Mouse (Mus musculus) heart, postnatal 14 days (tissue): Measurements from ENCODE around the gene Mast1. TPM values are rescaled to one million over a fixed set of nuclear protein-coding genes. Genes with fewer than 3 reads are reported as not detected.
A peak's percentile ranks its signal among the peaks of the same experiment; 100 is the strongest.

Experiments used
- DNase-seq, 2 experiments: peaks; one replicate each; pipeline ENCODE4 v3.0.0; 2021 to 2022
- intact Hi-C: fragments of 180-260 bp; cut with DNase I; formaldehyde crosslinking; loops from one replicate; pipeline ENCODE4 v1.15.1; 2025
- total RNA-seq, 2 experiments: library from RNA; stranded (reverse); gene quantifications; 2 replicates each; pipeline ENCODE4 v1.2.3; 2021

Mast1 gene
- total RNA-seq, 2 experiments from 2014 or later: not detected

GRCm38 (mm10) chr8:84973803-84974542 is 36.8 kb upstream of the Mast1 start:
- intact Hi-C loops: no loop called here
- DNase-seq: peak; percentile 61 to 72

GRCm38 (mm10) chr8:84973079-84973478 is 35.9 kb upstream of the Mast1 start:
- DNase-seq: no peak
- intact Hi-C loops: no loop called here

- intact Hi-C loops: no loop called here
These were observed 33.8 kb upstream of the Mast1 start for GRCm38 (mm10) chr8:84970913-84971312.

DNA sequence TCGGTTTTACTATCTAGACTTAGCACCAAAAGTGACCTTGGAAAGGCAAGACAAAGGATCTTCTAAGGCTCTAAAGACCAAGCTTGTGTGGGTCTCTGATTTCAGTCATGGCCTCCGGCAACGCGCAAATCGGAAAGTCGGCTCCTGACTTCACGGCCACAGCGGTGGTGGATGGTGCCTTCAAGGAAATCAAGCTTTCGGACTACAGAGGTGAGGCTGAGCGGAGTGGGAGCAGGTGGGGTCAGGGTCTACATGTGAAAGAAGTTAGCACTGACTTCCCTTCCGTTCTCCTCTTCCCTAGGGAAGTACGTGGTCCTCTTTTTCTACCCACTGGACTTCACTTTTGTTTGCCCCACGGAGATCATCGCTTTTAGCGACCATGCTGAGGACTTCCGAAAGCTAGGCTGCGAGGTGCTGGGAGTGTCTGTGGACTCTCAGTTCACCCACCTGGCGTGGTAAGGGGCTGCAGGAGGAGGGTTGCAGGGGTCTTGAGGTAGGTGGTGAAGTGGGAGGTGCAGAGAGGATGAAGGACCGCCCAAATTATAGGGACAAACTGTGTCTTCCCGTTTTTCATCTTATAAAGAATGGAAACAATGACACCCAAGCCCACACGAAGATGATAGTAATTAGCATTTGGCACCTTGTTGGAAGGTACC is 33.1 kb upstream of the Mast1 start:
- no peak for DNase-seq
- intact Hi-C loops: no loop called here

More at GRCm38 (mm10) chr8:84970913-84971312, 33.8 kb upstream of the Mast1 start:
- no peak for DNase-seq

GRCm38 (mm10) chr8:84969241-84970134 is 32.3 kb upstream of the Mast1 start, which contains the start of the genes Gm49661, Prdx2 and Rnaseh2a:
Gene Gm49661, minus strand, starts transcription at chr8:84969433.
Gene Prdx2, plus strand, starts transcription at chr8:84969587.
Gene Rnaseh2a, minus strand, starts transcription at chr8:84969767.
- intact Hi-C loops: no loop called here

GRCm38 (mm10) chr8:84968650-84969049 is 31.5 kb upstream of the Mast1 start:
- intact Hi-C loops: no loop called here
- no peak for DNase-seq

More at GRCm38 (mm10) chr8:84969241-84970134, 32.3 kb upstream of the Mast1 start, which contains the start of the genes Gm49661, Prdx2 and Rnaseh2a:
- DNase-seq: peak; percentile 77 to 78

- intact Hi-C loops: no loop called here
These were observed 30.6 kb upstream of the Mast1 start for GRCm38 (mm10) chr8:84967532-84968304.

DNA sequence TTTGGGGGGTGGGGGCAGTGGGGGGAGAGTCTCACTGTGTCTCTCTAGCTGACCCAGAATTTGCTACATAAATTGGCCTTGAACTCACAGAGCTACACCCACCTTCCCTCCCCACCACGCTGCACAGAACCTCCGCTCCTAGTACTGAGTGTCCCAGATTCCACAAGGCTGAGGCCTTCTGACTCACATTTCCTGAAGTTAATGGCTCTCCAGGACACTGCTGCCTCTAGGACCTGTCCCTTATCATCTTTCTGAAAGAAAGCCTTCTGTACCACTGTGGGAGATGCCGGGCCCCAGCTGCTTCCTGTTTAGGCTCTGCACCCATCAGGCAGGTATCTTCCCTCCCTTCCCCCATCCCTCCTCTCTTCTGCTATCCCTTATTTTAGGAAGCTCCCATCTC is 29.4 kb upstream of the Mast1 start:
- no peak for DNase-seq
- intact Hi-C loops: no loop called here

More at GRCm38 (mm10) chr8:84967532-84968304, 30.6 kb upstream of the Mast1 start:
- DNase-seq: no peak

- intact Hi-C loops: no loop called here
- DNase-seq: peak; percentile 90 to 91
These were observed 28.7 kb upstream of the Mast1 start for GRCm38 (mm10) chr8:84965731-84966291.

- intact Hi-C loops: no loop called here
- no peak for DNase-seq
These were observed 26.8 kb upstream of the Mast1 start for GRCm38 (mm10) chr8:84963952-84964351.

DNA sequence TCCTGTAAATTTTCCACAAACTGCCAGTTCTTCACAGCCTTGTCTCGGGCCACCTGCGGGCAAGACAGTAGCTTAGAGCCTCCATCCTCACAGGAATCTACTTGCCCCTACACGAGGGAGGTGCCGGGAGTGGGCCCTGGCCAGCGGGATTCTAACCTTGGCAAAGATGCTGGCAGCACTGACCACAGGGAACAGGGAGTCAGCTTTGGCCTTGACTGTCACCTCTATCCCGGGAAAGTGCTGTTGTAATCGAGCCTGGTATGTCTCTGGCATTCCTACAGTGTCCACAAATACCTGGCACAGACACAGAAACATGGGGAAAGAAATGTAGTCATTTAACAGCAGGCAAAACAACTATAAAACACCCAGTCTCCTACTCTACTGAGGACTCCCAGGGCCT is 22.7 kb upstream of the Mast1 start:
- peak; percentile 29 to 53 for DNase-seq

DNA sequence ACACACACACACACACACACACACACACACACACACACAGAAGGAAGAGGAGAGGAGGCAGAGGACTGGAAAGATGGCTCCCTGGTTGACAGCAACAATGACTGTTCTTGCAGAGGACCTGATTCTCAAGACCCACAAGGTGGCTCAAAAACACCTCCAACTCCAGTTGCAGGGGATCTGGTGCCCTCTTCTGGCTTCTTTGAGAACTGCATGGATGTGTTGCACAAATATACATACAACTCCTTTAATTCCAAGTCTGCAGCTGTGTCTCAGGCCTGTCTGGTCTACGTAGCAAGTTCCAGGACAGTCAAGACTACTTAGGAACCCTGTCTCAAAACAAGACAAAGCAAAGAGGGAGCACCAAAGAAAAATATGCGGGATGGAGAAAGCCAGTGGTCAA is 19.6 kb upstream of the Mast1 start:
- peak; percentile 48 to 76 for DNase-seq
- intact Hi-C loops: loop anchor here (2.0 kb wide), 1 partner anchor 28 kb away; no protein-coding TSS in a partner anchor

More for the DNA sequence above, 22.7 kb upstream of the Mast1 start:
- intact Hi-C loops: no loop called here

GRCm38 (mm10) chr8:84952612-84953255 is 15.6 kb upstream of the Mast1 start:
- intact Hi-C loops: no loop called here
- peak; percentile 48 to 51 for DNase-seq

DNA sequence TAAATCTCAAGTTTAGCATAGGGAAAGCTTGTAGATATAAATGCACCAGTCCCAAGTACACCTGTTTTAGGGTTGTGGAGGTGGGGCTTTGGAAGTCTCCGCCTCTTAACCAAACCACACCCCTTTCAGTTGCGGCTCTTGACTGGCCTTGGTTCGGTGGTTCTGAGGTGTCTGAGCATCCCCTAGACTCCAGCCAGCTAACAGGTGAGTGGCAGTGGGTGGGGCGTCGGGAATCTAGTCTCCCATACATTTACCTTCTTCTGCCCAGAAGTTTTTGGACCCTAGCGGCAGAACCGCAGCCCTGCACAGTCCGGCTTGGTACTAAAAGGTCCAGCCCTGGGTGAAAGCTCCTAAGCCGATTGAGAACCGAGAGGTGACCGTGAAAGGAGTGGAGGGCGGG is 12.6 kb upstream of the Mast1 start:
- DNase-seq: no peak
- intact Hi-C loops: no loop called here

GRCm38 (mm10) chr8:84947241-84947545 is 10.0 kb upstream of the Mast1 start:
- DNase-seq: peak; percentile 62 to 70
- intact Hi-C loops: no loop called here

DNA sequence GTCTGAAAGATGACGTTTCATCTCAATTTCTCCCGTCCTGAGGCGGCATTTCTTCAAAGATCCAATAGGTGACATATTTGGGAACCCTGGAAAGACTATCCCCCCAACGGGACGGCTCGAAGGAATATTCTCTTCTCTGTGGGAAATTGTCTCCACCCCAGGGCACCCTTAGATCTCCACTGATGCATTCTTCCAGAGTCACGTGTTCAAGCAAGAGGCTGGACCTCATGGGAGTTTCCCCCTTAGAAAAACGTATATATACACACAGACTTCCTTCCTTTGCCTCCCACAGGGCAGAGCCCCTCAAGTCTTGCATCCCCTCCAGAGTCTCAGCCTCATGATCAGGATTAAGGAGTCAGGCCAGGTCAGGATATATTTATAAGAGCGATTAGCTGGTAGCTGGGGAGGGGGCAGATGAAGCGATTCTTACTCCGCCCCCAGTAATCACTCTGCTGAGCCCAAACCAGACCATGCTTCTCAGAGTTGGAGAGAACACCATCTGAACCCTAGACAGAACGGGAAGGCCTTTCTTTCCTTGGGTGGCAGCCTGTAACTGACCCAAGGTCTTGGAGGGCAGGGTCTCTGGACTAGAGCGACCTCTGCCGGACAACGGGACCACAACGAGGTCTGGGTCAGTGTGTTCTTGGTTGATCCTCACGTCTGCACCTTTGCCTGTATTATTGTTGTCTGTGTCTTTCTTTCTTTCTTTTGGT is 9.5 kb upstream of the Mast1 start, which contains the start of gene Rtbdn:
Gene Rtbdn, plus strand, starts transcription at position 464 of the 713 bp plus-strand sequence.
- DNase-seq: no peak
- intact Hi-C loops: no loop called here

DNA sequence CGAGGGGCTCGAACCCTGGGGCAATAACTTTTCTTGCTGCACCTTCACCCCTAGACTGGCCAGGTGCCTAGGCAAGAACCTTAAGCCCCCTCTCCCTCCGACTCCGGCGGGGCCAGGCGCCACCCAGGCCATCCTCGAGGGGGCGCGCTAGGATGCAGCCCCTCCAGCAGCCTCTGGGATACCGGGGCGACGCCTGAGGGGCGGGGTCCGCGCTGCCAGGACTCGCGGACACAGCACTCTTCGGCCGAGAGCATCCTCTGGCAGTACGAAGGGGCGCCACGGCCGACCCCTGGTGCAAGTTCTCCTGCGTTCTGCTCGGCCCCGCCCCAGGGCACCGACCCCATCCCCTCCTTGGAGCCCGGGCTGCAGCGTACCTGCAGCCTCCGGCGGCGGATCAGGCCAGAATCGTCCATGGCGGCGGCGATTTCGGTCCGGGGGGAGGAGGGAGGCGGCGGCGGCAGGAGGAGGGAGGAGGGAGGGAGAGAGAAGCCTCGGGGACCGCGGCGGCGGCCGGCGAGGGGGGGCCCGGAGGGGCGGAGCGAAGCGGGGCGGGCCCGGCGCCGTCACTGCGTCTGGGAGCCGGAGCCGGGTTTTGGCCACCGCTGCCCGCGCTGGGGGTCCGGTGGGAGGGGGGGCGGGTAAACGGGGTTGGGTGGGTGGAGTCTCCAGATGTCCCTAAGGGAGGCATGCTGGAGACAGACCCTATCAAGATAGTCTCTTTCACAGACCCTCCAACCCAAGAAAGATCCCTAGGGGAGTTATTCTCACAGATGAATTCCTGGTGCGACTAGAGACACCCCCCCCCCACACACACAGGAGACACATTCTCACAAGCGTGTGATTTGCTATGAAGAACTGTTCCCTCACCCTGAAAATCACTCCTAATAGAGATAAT is 8.7 kb upstream of the Mast1 start:
- intact Hi-C loops: no loop called here
- DNase-seq: no peak
